Mouse (Mus musculus): ENCODE measurements around the gene Clybl. TPM values are rescaled to one million over a fixed set of nuclear protein-coding genes. Genes with fewer than 3 reads are reported as not detected.

The Clybl gene
- polyA plus RNA-seq, 1 experiment from 2014 or later: 31.8 TPM

DNA sequence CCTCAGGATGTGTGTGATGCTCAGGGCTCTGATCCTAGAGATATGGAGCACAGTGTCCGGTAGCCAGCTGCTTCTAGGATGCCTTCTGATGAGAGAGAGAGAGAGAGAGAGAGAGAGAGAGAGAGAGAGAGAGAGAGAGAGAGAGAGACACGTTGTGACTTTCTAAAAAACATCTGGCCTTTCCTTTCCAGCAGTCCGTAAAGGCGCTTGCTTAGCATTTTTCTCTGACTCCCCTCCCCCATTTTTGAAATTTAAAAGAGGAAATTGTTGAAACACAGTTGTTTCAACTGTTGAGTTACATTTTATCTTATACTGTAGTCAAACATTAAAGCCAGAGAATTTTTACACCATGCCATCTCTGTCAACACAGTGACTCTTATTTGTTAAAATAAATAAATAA is 114.9 kb downstream of the Clybl start:
- H3K9ac ChIP-seq (ENCODE audit: low read length): no peak overlapping the region
- DNase-seq (ENCODE audit: low spot score) (no peak), ATAC-seq (replicated peaks; ENCODE audit: low FRiP score, low TSS enrichment, low read depth) (no peak)
- WGBS: 28% methylated on average over 4 of the region's 4 CpGs
- H3K4me3 ChIP-seq (ENCODE audit: low read depth, low read length): no peak overlapping the region
- no peaks in the 10 kb centered on the region for H3K36me3 ChIP-seq (ENCODE audit: control insufficient read depth, insufficient read depth, low read length)
- no peaks in the 10 kb centered on the region for H3K9me3 ChIP-seq (ENCODE audit: control insufficient read depth, low read length)
- no peaks in the 10 kb centered on the region for H3K27me3 ChIP-seq (replicated peaks; ENCODE audit: control insufficient read depth, insufficient read depth, low read length)
- no peak overlapping the region for H3K27ac ChIP-seq (ENCODE audit: low read depth)
- no peaks in the 10 kb centered on the region for H3K4me1 ChIP-seq (replicated peaks; ENCODE audit: control insufficient read depth, insufficient read depth, low read length)
- no peak overlapping the region for H3K4me2 ChIP-seq (ENCODE audit: low read length)

- Histone ChIP-seq H3K4me2 (ENCODE audit: low read length) (no peak overlapping the region), H3K36me3 (ENCODE audit: control insufficient read depth, insufficient read depth, low read length) (no peaks in the 10 kb centered on the region), H3K4me3 (ENCODE audit: low read depth, low read length) (no peak overlapping the region), H3K9me3 (ENCODE audit: control insufficient read depth, low read length) (no peaks in the 10 kb centered on the region), H3K27me3 (replicated peaks; ENCODE audit: control insufficient read depth, insufficient read depth, low read length) (no peaks in the 10 kb centered on the region), H3K27ac (ENCODE audit: low read depth) (no peak overlapping the region), H3K4me1 (replicated peaks; ENCODE audit: control insufficient read depth, insufficient read depth, low read length) (no peaks in the 10 kb centered on the region), H3K9ac (ENCODE audit: low read length) (no peak overlapping the region)
- ATAC-seq (replicated peaks; ENCODE audit: low FRiP score, low TSS enrichment, low read depth) (no peak), DNase-seq (ENCODE audit: low spot score) (no peak)
- WGBS: 16% methylated on average over 2 of the region's 2 CpGs
Observed at GRCm38 (mm10) chr14:122296864-122297263, 115.4 kb downstream of the Clybl start.

DNA sequence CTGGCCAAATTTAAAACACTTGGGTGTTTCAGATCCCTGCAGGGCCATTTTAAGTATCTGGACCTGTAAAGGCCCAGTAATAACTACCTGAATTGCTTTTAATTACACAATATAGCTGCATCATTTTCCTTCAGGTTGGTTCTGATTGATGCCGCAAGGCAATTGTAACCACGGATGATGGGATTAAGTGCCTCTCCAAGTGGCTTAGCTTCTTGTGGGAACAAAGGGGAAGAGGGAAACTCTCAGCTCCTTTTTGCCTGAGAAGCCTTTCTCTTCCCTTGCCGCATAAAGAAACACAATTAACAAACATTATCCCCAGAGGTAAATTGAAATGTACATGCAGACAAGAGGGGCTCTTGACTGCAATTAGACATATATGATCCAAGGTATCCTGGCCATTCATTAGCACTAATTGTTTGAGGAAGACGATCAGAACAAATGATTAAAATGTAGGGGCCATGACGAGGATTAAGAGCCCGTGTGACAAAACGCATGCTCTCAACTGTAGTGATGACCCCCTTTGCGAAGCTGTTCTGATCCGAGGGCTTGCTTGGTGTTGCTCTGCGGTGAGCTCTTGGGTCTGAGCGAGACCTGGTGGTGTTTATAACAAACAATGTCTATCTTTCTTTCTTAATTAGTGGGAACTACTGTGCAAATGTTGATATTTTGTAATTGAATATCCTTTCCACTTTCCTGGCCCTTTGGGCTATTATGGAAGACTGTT is 116.0 kb downstream of the Clybl start:
- DNase-seq (ENCODE audit: low spot score) (no peak), ATAC-seq (replicated peaks; ENCODE audit: low FRiP score, low TSS enrichment, low read depth) (no peak)
- no peaks in the 10 kb centered on the region for H3K9me3 ChIP-seq (ENCODE audit: control insufficient read depth, low read length)
- H3K36me3 ChIP-seq (ENCODE audit: control insufficient read depth, insufficient read depth, low read length): no peaks in the 10 kb centered on the region
- H3K4me3 ChIP-seq (ENCODE audit: low read depth, low read length): no peak overlapping the region
- H3K9ac ChIP-seq (ENCODE audit: low read length): no peak overlapping the region
- no peak overlapping the region for H3K4me2 ChIP-seq (ENCODE audit: low read length)
- WGBS: 55% methylated on average over 11 of the region's 11 CpGs
- no peaks in the 10 kb centered on the region for H3K27me3 ChIP-seq (replicated peaks; ENCODE audit: control insufficient read depth, insufficient read depth, low read length)
- no peaks in the 10 kb centered on the region for H3K4me1 ChIP-seq (replicated peaks; ENCODE audit: control insufficient read depth, insufficient read depth, low read length)
- no peak overlapping the region for H3K27ac ChIP-seq (ENCODE audit: low read depth)

- WGBS: 82% methylated on average over 11 of the region's 11 CpGs
- DNase-seq (ENCODE audit: low spot score): no peak
- Histone ChIP-seq H3K4me3 (ENCODE audit: low read depth, low read length) (no peak overlapping the region), H3K4me1 (replicated peaks; ENCODE audit: control insufficient read depth, insufficient read depth, low read length) (no peaks in the 10 kb centered on the region), H3K27me3 (replicated peaks; ENCODE audit: control insufficient read depth, insufficient read depth, low read length) (no peaks in the 10 kb centered on the region), H3K36me3 (ENCODE audit: control insufficient read depth, insufficient read depth, low read length) (no peaks in the 10 kb centered on the region), H3K27ac (ENCODE audit: low read depth) (no peak overlapping the region), H3K4me2 (ENCODE audit: low read length) (no peak overlapping the region), H3K9ac (ENCODE audit: low read length) (no peak overlapping the region), H3K9me3 (ENCODE audit: control insufficient read depth, low read length) (no peaks in the 10 kb centered on the region)
- no peak for ATAC-seq (replicated peaks; ENCODE audit: low FRiP score, low TSS enrichment, low read depth)
Observed at GRCm38 (mm10) chr14:122300261-122300660, 118.8 kb downstream of the Clybl start.

DNA sequence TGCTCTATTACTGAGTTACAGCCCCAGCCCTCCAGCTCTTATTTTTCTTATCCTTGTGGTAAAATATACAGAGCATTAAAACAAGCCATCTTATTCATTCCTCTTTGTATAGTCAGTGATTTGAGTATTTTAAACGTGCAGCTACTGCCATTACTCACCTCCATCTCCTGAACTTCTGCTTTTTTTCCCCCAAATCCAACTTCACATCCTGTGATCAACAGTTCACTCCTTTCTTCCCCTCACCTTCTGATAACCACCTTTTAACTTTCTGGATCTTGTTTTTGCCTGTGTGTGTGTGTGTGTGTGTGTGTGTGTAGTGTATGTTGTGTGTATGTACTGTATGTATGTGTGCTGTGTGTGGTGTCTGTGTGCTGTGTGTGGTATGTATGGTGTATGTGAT is 122.3 kb downstream of the Clybl start:
- DNase-seq (ENCODE audit: low spot score) (no peak), ATAC-seq (replicated peaks; ENCODE audit: low FRiP score, low TSS enrichment, low read depth) (no peak)
- 44% methylated on average over 1 of the region's 1 CpGs for WGBS
- H3K4me2 ChIP-seq (ENCODE audit: low read length): no peak overlapping the region
- no peak overlapping the region for H3K27ac ChIP-seq (ENCODE audit: low read depth)
- H3K9ac ChIP-seq (ENCODE audit: low read length): no peak overlapping the region
- H3K27me3 ChIP-seq (replicated peaks; ENCODE audit: control insufficient read depth, insufficient read depth, low read length): no peaks in the 10 kb centered on the region
- no peak overlapping the region for H3K4me3 ChIP-seq (ENCODE audit: low read depth, low read length)
- no peaks in the 10 kb centered on the region for H3K36me3 ChIP-seq (ENCODE audit: control insufficient read depth, insufficient read depth, low read length)
- no peaks in the 10 kb centered on the region for H3K9me3 ChIP-seq (ENCODE audit: control insufficient read depth, low read length)
- no peaks in the 10 kb centered on the region for H3K4me1 ChIP-seq (replicated peaks; ENCODE audit: control insufficient read depth, insufficient read depth, low read length)

DNA sequence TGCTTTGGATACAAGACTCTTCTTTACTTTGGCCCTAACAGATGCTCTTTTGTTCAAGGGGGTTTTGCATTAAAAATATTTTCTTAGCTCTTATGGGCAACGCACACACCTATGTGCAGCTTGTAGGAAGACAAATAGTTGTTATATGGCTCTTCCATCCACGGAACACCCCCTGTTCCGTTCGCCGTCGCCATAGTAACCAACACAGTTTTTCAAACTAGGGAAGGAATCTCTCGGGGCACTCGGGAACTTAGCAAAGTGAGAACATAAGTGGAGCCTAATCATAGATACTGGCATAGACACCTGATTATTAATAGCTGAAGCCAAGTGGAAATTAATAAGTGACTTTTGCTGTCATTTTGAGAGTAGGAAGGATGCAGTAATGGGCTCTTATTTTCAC is 123.6 kb downstream of the Clybl start:
- Histone ChIP-seq H3K4me3 (ENCODE audit: low read depth, low read length) (no peak overlapping the region), H3K9me3 (ENCODE audit: control insufficient read depth, low read length) (no peaks in the 10 kb centered on the region), H3K27me3 (replicated peaks; ENCODE audit: control insufficient read depth, insufficient read depth, low read length) (no peaks in the 10 kb centered on the region), H3K9ac (ENCODE audit: low read length) (no peak overlapping the region), H3K36me3 (ENCODE audit: control insufficient read depth, insufficient read depth, low read length) (no peaks in the 10 kb centered on the region), H3K4me2 (ENCODE audit: low read length) (no peak overlapping the region), H3K27ac (ENCODE audit: low read depth) (no peak overlapping the region), H3K4me1 (replicated peaks; ENCODE audit: control insufficient read depth, insufficient read depth, low read length) (no peaks in the 10 kb centered on the region)
- DNase-seq (ENCODE audit: low spot score): no peak
- no peak for ATAC-seq (replicated peaks; ENCODE audit: low FRiP score, low TSS enrichment, low read depth)
- WGBS: 67% methylated on average over 8 of the region's 8 CpGs

GRCm38 (mm10) chr14:122312415-122312814 is 130.9 kb downstream of the Clybl start:
- Histone ChIP-seq H3K9ac (ENCODE audit: low read length) (no peak overlapping the region), H3K4me2 (ENCODE audit: low read length) (no peak overlapping the region), H3K36me3 (ENCODE audit: control insufficient read depth, insufficient read depth, low read length) (no peaks in the 10 kb centered on the region), H3K4me3 (ENCODE audit: low read depth, low read length) (no peak overlapping the region), H3K4me1 (replicated peaks; ENCODE audit: control insufficient read depth, insufficient read depth, low read length) (no peaks in the 10 kb centered on the region), H3K27me3 (replicated peaks; ENCODE audit: control insufficient read depth, insufficient read depth, low read length) (no peaks in the 10 kb centered on the region), H3K9me3 (ENCODE audit: control insufficient read depth, low read length) (peaks cover 4% of the 10 kb centered on the region; the same call in 1 of the 2 replicates), H3K27ac (ENCODE audit: low read depth) (no peak overlapping the region)
- ATAC-seq (replicated peaks; ENCODE audit: low FRiP score, low TSS enrichment, low read depth): no peak
- 96% methylated on average over 6 of the region's 6 CpGs for WGBS
- DNase-seq (ENCODE audit: low spot score): no peak

DNA sequence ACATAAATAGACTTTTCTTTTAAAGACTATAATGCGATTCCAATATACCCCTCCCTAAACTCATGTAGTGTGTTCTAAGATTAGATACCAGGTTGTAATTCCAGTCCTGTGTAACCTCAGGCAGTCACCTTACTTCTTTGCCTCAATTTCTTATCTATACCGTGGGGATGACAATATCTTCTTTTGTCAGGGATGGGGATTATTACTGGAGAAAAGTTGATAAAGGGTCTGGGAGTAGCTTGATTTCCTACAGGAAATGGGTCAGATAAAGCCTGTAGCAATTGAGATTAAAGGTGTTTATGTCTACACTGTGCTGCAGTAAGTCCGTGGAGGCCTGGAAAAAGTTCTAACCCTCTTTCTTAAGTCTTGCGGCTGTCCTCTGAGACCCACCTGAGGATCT is 131.8 kb downstream of the Clybl start:
- 79% methylated on average over 4 of the region's 4 CpGs for WGBS
- no peak for DNase-seq (ENCODE audit: low spot score)
- Histone ChIP-seq H3K9me3 (ENCODE audit: control insufficient read depth, low read length) (peaks cover 4% of the 10 kb centered on the region; the same call in 1 of the 2 replicates), H3K27me3 (replicated peaks; ENCODE audit: control insufficient read depth, insufficient read depth, low read length) (no peaks in the 10 kb centered on the region), H3K4me2 (ENCODE audit: low read length) (no peak overlapping the region), H3K4me3 (ENCODE audit: low read depth, low read length) (no peak overlapping the region), H3K27ac (ENCODE audit: low read depth) (no peak overlapping the region), H3K9ac (ENCODE audit: low read length) (no peak overlapping the region), H3K36me3 (ENCODE audit: control insufficient read depth, insufficient read depth, low read length) (no peaks in the 10 kb centered on the region), H3K4me1 (replicated peaks; ENCODE audit: control insufficient read depth, insufficient read depth, low read length) (no peaks in the 10 kb centered on the region)
- ATAC-seq (replicated peaks; ENCODE audit: low FRiP score, low TSS enrichment, low read depth): no peak

- no peak overlapping the region for H3K9ac ChIP-seq (ENCODE audit: low read length)
- H3K4me1 ChIP-seq (replicated peaks; ENCODE audit: control insufficient read depth, insufficient read depth, low read length): no peaks in the 10 kb centered on the region
- WGBS: 94% methylated on average over 12 of the region's 12 CpGs
- no peaks in the 10 kb centered on the region for H3K27me3 ChIP-seq (replicated peaks; ENCODE audit: control insufficient read depth, insufficient read depth, low read length)
- ATAC-seq (replicated peaks; ENCODE audit: low FRiP score, low TSS enrichment, low read depth): no peak
- H3K27ac ChIP-seq (ENCODE audit: low read depth): no peak overlapping the region
- no peak overlapping the region for H3K4me2 ChIP-seq (ENCODE audit: low read length)
- peaks cover 4% of the 10 kb centered on the region; the same call in 1 of the 2 replicates for H3K9me3 ChIP-seq (ENCODE audit: control insufficient read depth, low read length)
- no peak overlapping the region for H3K4me3 ChIP-seq (ENCODE audit: low read depth, low read length)
- DNase-seq (ENCODE audit: low spot score): no peak
- H3K36me3 ChIP-seq (ENCODE audit: control insufficient read depth, insufficient read depth, low read length): no peaks in the 10 kb centered on the region
Observed at GRCm38 (mm10) chr14:122315743-122316142, 134.2 kb downstream of the Clybl start.
